Mouse (Mus musculus): ENCODE measurements around the gene Fastkd3.

DNA sequence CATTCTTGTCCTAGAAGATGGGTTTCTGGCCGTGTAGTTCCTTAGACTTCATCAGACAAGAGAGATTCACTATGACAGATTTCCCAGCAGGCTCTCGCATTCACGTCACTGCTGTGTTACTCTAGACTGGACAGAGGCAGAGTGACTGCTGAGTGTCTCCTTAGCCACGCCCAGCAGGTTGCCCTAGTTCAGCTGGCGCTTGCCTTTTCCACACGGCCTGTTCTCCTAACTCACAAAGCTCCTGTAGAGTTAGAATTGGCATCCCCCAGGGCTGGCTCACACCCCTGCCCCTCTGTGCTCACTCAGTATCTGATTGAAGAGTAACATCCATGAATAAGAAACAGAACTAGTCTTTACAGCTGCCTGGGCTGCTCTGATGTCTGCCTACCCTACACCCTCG lies 3.4 kb downstream of the Fastkd3 start:
- no peak for TF ChIP-seq TAL1 (IDR thresholded peaks at IDR 0.05; ENCODE audit: low read length)
- no peak for TF ChIP-seq GATA1 (IDR thresholded peaks at IDR 0.05; ENCODE audit: low read length)
